Mouse (Mus musculus) brain, embryonic 14.5 days (tissue): ENCODE measurements at regions not wholly inside any gene's neighbourhood (a gene's known extent, or its start where the extent isn't known, plus 50 kb on each side); places are given as distances from the start of the nearest gene placed in this dataset.

Experiments used
- CTCF ChIP-seq: fragments of 200-500 bp; IDR thresholded peaks from 2 replicates; pipeline ENCODE4 v1.5.1; 2012; ENCODE audit warnings: inconsistent platforms, mild to moderate bottlenecking, moderate library complexity, borderline replicate concordance; ENCODE audit not compliant: insufficient read depth, insufficient read length; ENCODE audit errors: extremely low read depth
- POLR2A ChIP-seq: fragments of 200-500 bp; IDR thresholded peaks from 2 replicates; pipeline ENCODE4 v1.6.1; 2012; ENCODE audit warnings: mild to moderate bottlenecking, inconsistent platforms, borderline replicate concordance; ENCODE audit not compliant: poor library complexity, insufficient read depth, insufficient read length, severe bottlenecking; ENCODE audit errors: extremely low read depth

GRCm38 (mm10) chr3:61486808-61487389 is 121.1 kb upstream of the B430305J03Rik start:
- TF ChIP-seq CTCF (no peak), POLR2A (no peak)
